Mouse (Mus musculus): ENCODE results near the gene S100a13. TPM values are rescaled to one million over a fixed set of nuclear protein-coding genes. Genes with fewer than 3 reads are reported as not detected.

The S100a13 gene
- total and polyA plus RNA-seq, 2 experiments from 2014 or later: 7.3 to 21.1 TPM

- DNase-seq (ENCODE audit: low spot score) (no peak), ATAC-seq (ENCODE audit: low FRiP score) (no peak)
- Histone ChIP-seq H3K36me3 (ENCODE audit: insufficient read depth, low read length) (no peaks in the 10 kb centered on the region), H3K4me1 (ENCODE audit: insufficient read depth, low read length) (0 out of 2 replicates have a peak, but pooled peaks cover 4% of the 10 kb centered on the region), H3K4me2 (ENCODE audit: low read depth, low read length, poor library complexity, severe bottlenecking) (no peak overlapping the region), H3K4me3 (ENCODE audit: low read depth, low read length) (no peak overlapping the region), H3K9ac (replicated peaks; ENCODE audit: low read length, poor library complexity, severe bottlenecking) (no peak overlapping the region), H3K27me3 (ENCODE audit: insufficient read depth, low read length) (peaks cover 23% of the 10 kb centered on the region), H3K9me3 (ENCODE audit: low read length) (no peaks in the 10 kb centered on the region), H3K27ac (ENCODE audit: low read depth, low read length) (no peak overlapping the region)
- TF ChIP-seq CTCF (IDR thresholded peaks at IDR 0.05): peak; percentile 12; the same call in 1 of the 2 replicates
- WGBS: 92% methylated on average over 10 of the region's 10 CpGs
Observed at GRCm38 (mm10) chr3:90467618-90468300, 46.5 kb upstream of the S100a13 start.

GRCm38 (mm10) chr3:90472213-90472612, 42.0 kb upstream of the S100a13 start:
- Histone ChIP-seq H3K9ac (replicated peaks; ENCODE audit: low read length, poor library complexity, severe bottlenecking) (no peak overlapping the region), H3K4me3 (ENCODE audit: low read depth, low read length) (no peak overlapping the region), H3K9me3 (ENCODE audit: low read length) (no peaks in the 10 kb centered on the region), H3K4me1 (ENCODE audit: insufficient read depth, low read length) (no peaks in the 10 kb centered on the region), H3K27me3 (ENCODE audit: insufficient read depth, low read length) (no peaks in the 10 kb centered on the region), H3K27ac (ENCODE audit: low read depth, low read length) (no peak overlapping the region), H3K4me2 (ENCODE audit: low read depth, low read length, poor library complexity, severe bottlenecking) (no peak overlapping the region), H3K36me3 (ENCODE audit: insufficient read depth, low read length) (no peaks in the 10 kb centered on the region)
- no peak for DNase-seq (ENCODE audit: low spot score)
- 33% methylated on average over 3 of the region's 3 CpGs for WGBS
- no peak for ATAC-seq (ENCODE audit: low FRiP score)
- TF ChIP-seq CTCF (IDR thresholded peaks at IDR 0.05): peak; percentile 51

GRCm38 (mm10) chr3:90475151-90475830, 38.9 kb upstream of the S100a13 start:
- no peak for TF ChIP-seq CTCF (IDR thresholded peaks at IDR 0.05)
- Histone ChIP-seq H3K27me3 (ENCODE audit: insufficient read depth, low read length) (no peaks in the 10 kb centered on the region), H3K27ac (ENCODE audit: low read depth, low read length) (no peak overlapping the region), H3K36me3 (ENCODE audit: insufficient read depth, low read length) (no peaks in the 10 kb centered on the region), H3K4me1 (ENCODE audit: insufficient read depth, low read length) (no peaks in the 10 kb centered on the region), H3K9ac (replicated peaks; ENCODE audit: low read length, poor library complexity, severe bottlenecking) (no peak overlapping the region), H3K9me3 (ENCODE audit: low read length) (no peaks in the 10 kb centered on the region), H3K4me3 (ENCODE audit: low read depth, low read length) (peak overlapping the region; percentile 91), H3K4me2 (ENCODE audit: low read depth, low read length, poor library complexity, severe bottlenecking) (peak overlapping the region; percentile 29; the same call in 1 of the 2 replicates)
- WGBS: 38% methylated on average over 15 of the region's 16 CpGs
- DNase-seq (ENCODE audit: low spot score) (no peak), ATAC-seq (ENCODE audit: low FRiP score) (peak; percentile 24)

- peak; percentile 75 for TF ChIP-seq CTCF (IDR thresholded peaks at IDR 0.05)
- Histone ChIP-seq H3K27me3 (ENCODE audit: insufficient read depth, low read length) (no peaks in the 10 kb centered on the region), H3K4me1 (ENCODE audit: insufficient read depth, low read length) (no peaks in the 10 kb centered on the region), H3K9ac (replicated peaks; ENCODE audit: low read length, poor library complexity, severe bottlenecking) (peak within 1 kb of the TSS; percentile 95), H3K27ac (ENCODE audit: low read depth, low read length) (peak within 1 kb of the TSS; percentile 97), H3K36me3 (ENCODE audit: insufficient read depth, low read length) (peaks cover 2% of the 10 kb centered on the region), H3K9me3 (ENCODE audit: low read length) (no peaks in the 10 kb centered on the region), H3K4me3 (ENCODE audit: low read depth, low read length) (peak within 1 kb of the TSS; percentile 91), H3K4me2 (ENCODE audit: low read depth, low read length, poor library complexity, severe bottlenecking) (peak within 1 kb of the TSS; percentile 64)
- ATAC-seq (ENCODE audit: low FRiP score) (peak; percentile 98), DNase-seq (ENCODE audit: low spot score) (peak; percentile 99)
- whole genome bisulfite sequencing: under 1% methylated on average over 45 of the region's 45 CpGs
Observed at GRCm38 (mm10) chr3:90475831-90476611, 38.2 kb upstream of the S100a13 start, which contains the start of gene Ilf2. Gene Ilf2, plus strand, starts transcription at chr3:90476126.

- Histone ChIP-seq H3K9ac (replicated peaks; ENCODE audit: low read length, poor library complexity, severe bottlenecking) (no peak overlapping the region), H3K4me1 (ENCODE audit: insufficient read depth, low read length) (no peaks in the 10 kb centered on the region), H3K27ac (ENCODE audit: low read depth, low read length) (no peak overlapping the region), H3K9me3 (ENCODE audit: low read length) (no peaks in the 10 kb centered on the region), H3K27me3 (ENCODE audit: insufficient read depth, low read length) (no peaks in the 10 kb centered on the region), H3K4me2 (ENCODE audit: low read depth, low read length, poor library complexity, severe bottlenecking) (no peak overlapping the region), H3K36me3 (ENCODE audit: insufficient read depth, low read length) (peaks cover 47% of the 10 kb centered on the region), H3K4me3 (ENCODE audit: low read depth, low read length) (no peak overlapping the region)
- no peak for ATAC-seq (ENCODE audit: low FRiP score)
- 80% methylated on average over 5 of the region's 5 CpGs for WGBS
- no peak for DNase-seq (ENCODE audit: low spot score)
- no peak for TF ChIP-seq CTCF (IDR thresholded peaks at IDR 0.05)
Observed at GRCm38 (mm10) chr3:90486998-90487397, 27.2 kb upstream of the S100a13 start.

Data from midbrain, postnatal 0 days (tissue).